Mouse (Mus musculus) T-helper 1 cell (primary cell): ENCODE data around the gene Tmem217.

ENCODE experiments used
- in situ Hi-C: fragments of 300-600 bp; cut with MboI, MseI; formaldehyde crosslinking; loops from one replicate; pipeline ENCODE4 v1.15.1; 2025; ENCODE audit warnings: high pct_unique_total_duplicates

The Tmem217 gene

GRCm38 (mm10) chr17:29552162-29552732 is at the start of gene Tmem217:
Gene Tmem217, minus strand, starts transcription at chr17:29552385.
- in situ Hi-C loops: no loop called here

DNA sequence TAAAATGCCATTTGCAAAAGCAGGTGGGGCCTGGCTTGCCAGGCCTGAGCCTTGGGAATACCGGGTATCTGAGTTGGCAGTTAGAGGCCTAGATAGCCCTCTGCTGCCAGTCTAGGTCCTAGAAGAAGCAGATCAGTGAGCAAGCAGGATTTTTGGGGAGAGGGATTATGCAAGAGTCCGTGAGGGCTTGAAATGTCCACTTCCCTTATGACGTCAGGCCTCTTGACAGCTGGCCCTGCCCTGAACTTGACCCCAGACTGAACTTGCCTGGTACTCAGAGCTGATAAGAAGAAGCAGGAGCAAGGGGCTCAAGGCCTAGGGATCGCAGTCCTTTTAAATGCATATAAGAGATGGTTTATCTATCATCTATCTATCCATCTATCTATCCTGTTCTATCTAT is 49.2 kb upstream of the Tmem217 start:
- in situ Hi-C loops: loop anchor here (5.0 kb wide), 1 partner anchor 74 kb away; no protein-coding TSS in a partner anchor

DNA sequence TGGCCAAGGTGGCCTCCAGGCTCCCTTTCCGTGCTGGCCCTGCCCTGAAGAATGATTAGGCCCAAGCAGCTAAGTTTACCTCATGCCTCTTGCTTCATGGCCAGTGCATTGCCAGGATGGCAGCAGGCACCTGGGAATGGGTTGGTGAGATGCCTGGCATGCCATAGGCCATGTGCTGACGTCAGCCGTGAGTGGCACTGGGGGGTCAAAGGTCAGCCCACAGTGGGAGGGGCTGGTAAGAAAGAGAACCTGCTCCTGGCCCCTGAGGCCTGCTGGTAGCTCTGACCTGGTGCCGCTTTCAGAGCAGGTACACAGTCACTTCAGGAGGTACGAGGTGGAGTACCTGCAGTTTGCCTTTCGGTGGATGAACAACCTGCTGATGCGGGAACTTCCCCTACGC is 47.4 kb upstream of the Tmem217 start:
- in situ Hi-C loops: no loop called here

DNA sequence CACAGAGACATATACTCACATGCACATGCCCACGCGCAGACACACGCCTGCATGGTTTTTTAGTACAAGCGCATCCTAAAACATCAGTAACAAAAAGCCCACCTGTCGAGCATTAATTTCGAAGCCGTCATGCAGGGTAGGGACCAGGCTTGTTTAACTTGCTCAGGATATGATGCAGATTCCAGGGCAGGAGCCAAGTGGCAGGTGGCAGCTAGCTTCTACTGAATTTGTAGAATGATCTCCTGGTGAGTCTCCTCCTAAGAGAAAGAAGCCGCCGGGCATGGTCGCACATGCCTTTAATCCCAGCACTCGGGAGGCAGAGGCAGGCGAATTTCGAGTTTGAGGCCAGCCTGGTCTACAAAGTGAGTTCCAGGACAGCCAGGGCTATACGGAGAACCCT is 46.9 kb upstream of the Tmem217 start:
- in situ Hi-C loops: no loop called here

- in situ Hi-C loops: no loop called here
These were observed 44.6 kb upstream of the Tmem217 start for GRCm38 (mm10) chr17:29596771-29597132.

GRCm38 (mm10) chr17:29595891-29596770 is 43.9 kb upstream of the Tmem217 start:
- in situ Hi-C loops: no loop called here

GRCm38 (mm10) chr17:29589221-29589898 is 37.2 kb upstream of the Tmem217 start:
- in situ Hi-C loops: no loop called here

GRCm38 (mm10) chr17:29586921-29587320 is 34.7 kb upstream of the Tmem217 start:
- in situ Hi-C loops: no loop called here

- in situ Hi-C loops: no loop called here
These were observed 33.3 kb upstream of the Tmem217 start for GRCm38 (mm10) chr17:29585446-29585845.

- in situ Hi-C loops: no loop called here
These were observed 32.6 kb upstream of the Tmem217 start for GRCm38 (mm10) chr17:29584737-29585136.

DNA sequence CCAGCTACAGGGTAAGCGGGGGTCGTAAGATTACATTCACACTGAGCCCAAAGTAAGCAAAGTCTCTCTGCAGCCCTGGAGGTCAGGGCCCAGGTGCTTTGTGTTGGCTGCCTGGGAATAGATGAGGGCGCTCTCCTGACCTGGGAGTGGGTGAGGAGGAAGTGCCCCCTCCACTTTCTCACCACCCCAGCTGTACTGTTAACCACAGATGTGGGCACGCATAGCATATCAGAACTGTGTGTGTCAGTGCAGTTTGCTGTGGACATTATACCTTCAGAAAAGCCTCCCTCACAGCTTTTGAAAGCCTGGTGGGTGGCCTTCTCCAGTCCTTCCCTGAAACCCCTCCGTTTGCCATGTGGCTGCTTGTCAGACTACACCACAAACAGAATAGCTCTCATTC is 32.1 kb upstream of the Tmem217 start:
- in situ Hi-C loops: no loop called here

DNA sequence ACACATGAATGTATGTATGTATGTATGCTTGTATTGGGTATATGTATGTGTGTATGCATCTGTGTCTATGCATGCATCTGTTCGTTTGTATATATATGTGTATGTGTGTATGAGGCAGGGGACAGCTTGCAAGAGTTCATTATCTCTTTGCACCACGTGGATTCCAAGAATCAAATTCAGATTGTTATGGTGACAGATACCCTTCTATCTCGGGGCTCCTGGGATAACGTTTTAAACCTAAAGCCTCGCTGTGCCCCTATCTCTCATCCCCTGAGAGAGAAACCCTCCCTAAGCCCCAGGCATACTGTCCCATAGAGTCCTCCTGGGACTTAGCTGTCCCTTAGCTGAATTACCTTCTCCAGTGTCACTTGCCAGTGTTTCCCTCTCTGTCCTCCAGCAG is 31.4 kb upstream of the Tmem217 start:
- in situ Hi-C loops: no loop called here

DNA sequence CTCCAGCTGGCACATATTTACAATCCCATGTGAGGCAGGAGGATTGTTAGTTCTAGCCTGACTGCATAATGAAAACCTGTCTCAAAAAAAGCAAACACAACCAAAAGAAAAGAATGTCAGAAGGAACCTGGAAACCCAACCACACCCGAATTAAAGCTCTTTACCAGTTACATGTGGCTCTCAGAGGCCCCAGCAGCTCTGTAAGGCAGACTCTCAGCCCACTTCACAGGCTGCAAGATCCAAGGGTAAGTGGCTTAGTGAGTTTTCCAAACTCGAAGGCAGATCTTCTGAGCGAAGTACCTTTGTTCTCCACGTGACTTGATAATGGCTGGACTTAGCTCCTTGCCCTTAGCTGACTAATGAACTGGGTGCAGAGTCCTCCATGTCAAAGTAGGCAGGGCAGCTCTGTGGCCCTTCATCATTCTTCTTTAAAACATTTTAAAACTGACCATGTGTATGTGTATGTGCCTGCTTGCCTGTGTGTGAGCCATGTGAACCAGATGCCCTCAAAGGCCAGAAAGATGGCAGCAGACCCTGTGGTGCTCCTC is 27.5 kb upstream of the Tmem217 start:
- in situ Hi-C loops: loop anchor here (5.0 kb wide), 1 partner anchor 68 kb away; no protein-coding TSS in a partner anchor

DNA sequence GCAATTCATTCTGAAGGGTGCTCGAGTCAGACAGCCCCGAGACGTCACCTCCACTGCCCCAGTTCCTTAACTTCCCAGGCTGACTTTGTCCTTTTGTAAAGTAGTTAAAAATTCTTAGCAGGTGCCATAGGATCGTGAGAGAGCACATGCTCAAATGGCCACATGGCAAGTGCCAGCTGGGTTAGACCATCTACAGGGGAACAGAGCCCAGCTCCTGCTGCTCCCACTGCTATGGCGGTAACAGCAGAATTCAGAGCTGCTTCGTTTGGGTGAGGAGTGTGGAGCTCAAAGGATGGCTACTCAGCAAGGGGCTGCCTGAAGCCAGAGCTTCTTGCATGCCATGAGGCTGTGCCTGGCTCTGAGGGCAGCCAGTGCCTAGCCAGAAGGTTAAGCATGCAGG is 17.6 kb upstream of the Tmem217 start:
- in situ Hi-C loops: no loop called here

GRCm38 (mm10) chr17:29568435-29568834 is 16.2 kb upstream of the Tmem217 start:
- in situ Hi-C loops: no loop called here

DNA sequence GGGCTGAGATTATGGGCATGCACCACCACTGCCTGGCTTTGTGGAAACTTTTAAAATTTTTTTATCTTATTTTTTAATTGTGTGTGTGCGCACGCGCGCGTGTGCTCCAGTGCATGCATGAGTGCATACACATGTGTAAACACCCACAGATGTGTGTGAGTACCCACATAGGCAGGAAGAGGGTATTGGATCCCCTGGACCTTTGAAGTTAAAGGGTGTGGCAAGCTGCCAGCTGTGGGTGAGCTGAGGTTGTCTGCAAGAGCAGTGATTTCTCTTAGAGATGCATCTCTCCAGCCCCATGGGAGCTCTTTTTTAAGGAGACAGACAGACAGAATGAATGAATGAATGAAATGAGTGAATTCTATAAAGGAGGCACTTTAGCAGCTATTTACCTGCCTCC is 13.3 kb upstream of the Tmem217 start:
- in situ Hi-C loops: no loop called here

DNA sequence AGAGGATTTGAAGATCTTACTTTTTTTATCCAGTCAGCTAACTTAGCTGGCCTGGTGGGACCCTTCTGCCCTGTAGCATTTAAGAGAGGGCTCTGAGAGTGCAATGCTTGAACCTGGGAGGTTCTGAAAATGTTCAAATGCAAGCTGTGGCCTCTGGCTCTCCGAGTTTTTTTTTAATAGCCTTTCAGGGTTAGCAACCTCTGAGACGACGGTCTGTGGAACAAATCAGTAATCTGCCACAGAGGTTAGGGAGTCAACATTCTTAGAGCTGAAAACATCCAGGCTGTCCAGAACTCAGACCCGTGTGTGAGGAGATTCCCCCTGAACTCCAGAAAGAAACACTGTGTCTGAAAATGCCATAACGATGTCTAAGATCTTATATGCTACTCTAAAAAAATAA is 6.3 kb upstream of the Tmem217 start:
- in situ Hi-C loops: no loop called here

- in situ Hi-C loops: no loop called here
These were observed 4.7 kb upstream of the Tmem217 start for GRCm38 (mm10) chr17:29556893-29557292.

DNA sequence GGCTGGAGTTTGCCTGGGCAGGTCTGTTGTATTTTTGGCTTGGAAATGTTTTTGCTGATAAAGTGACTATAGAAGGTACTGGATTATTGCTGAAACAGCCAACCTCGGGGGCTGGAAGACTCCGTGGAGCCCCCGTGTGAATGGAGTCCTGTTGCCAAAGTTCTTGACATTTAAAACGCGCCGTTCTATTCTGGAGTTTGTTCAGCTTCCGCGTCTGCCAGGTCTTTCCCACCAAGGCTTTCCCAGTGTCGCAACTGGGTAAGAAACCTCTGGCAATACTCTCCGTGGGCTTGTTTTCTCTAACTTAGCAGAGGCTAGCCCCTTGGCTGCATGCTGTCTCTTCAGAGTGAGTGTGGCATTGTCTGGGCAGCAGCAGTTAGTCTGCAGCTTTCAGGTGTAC is 4.3 kb upstream of the Tmem217 start:
- in situ Hi-C loops: no loop called here

DNA sequence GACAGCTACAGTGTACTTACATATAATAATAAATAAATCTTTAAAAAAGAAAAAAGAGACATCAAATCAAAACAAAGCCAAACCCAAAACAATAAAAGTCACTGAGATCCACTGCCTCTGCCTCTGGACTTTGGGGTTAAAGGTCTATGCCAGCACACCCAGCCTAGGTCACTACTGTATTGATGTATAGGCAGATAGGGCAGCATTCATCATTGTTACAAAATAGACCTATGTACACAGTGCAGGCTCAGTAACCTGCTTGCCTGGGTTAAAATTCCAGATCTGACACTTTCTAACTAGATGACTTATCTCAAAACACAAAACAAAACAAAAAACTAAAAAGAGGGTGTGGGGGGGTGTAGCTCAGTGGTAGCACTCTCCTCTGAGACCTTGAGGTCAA is 2.0 kb upstream of the Tmem217 start:
- in situ Hi-C loops: no loop called here

GRCm38 (mm10) chr17:29551019-29551418 is 1.2 kb downstream of the Tmem217 start:
- in situ Hi-C loops: no loop called here
